Mouse (Mus musculus): Measurements from ENCODE around the gene Slc25a22. TPM values are rescaled to one million over a fixed set of nuclear protein-coding genes. Genes with fewer than 3 reads are reported as not detected.
"Not testable (repeated sequence)": the region's sequence is repeated elsewhere in the genome, so short reads cannot be mapped to it uniquely, and the experiment has no call there.

Slc25a22 gene
- total and polyA plus RNA-seq, 3 experiments = 55.8 to 85.8 (median 72.6) TPM

- peak overlapping the region; percentile 100 for H3K4me3 ChIP-seq
- no peaks in the 10 kb centered on the region for H3K27me3 ChIP-seq (ENCODE audit: control insufficient read depth, insufficient read depth, low read length)
- under 1% methylated on average over 23 of the region's 23 CpGs for WGBS
- H3K79me2 ChIP-seq (replicated peaks; ENCODE audit: control insufficient read depth, insufficient read depth, low read length) = no peaks in the 10 kb centered on the region
- intact Hi-C loops (cut with DNase I) = no loop called here
- DNase-seq = peak; percentile 86 to 89
- TF ChIP-seq EP300 (IDR thresholded peaks at IDR 0.05; ENCODE audit: insufficient read depth, low read depth, low read length) (peak; percentile 98), POLR2A (IDR thresholded peaks at IDR 0.05; ENCODE audit: insufficient read depth, low read depth, low read length) (peak; percentile 75), CTCF (IDR thresholded peaks at IDR 0.05) (no peak)
- H3K36me3 ChIP-seq (ENCODE audit: control insufficient read depth, insufficient read depth, low read length) = peaks cover 5% of the 10 kb centered on the region; the same call in 1 of the 2 replicates
- H3K9ac ChIP-seq (ENCODE audit: low read depth, low read length) = peak overlapping the region; percentile 97
- peak overlapping the region; percentile 100 for H3K27ac ChIP-seq
- H3K4me1 ChIP-seq (ENCODE audit: control insufficient read depth, insufficient read depth, low read length) = peaks cover 22% of the 10 kb centered on the region
Observed at GRCm38 (mm10) chr7:141455610-141456314, 18.1 kb upstream of the Slc25a22 start.

GRCm38 (mm10) chr7:141454967-141455551 lies 17.4 kb upstream of the Slc25a22 start, which contains the start of gene Pnpla2:
TSS of gene Pnpla2 (plus strand) at chr7:141455198.
- peak; percentile 95 for DNase-seq
- Histone ChIP-seq H3K4me3 (peak within 1 kb of the TSS; percentile 100), H3K36me3 (ENCODE audit: control insufficient read depth, insufficient read depth, low read length) (peaks cover 3% of the 10 kb centered on the region; the same call in 1 of the 2 replicates), H3K27me3 (ENCODE audit: control insufficient read depth, insufficient read depth, low read length) (no peaks in the 10 kb centered on the region), H3K79me2 (replicated peaks; ENCODE audit: control insufficient read depth, insufficient read depth, low read length) (no peaks in the 10 kb centered on the region), H3K4me1 (ENCODE audit: control insufficient read depth, insufficient read depth, low read length) (peaks cover 16% of the 10 kb centered on the region), H3K27ac (peak within 1 kb of the TSS; percentile 100), H3K9ac (ENCODE audit: low read depth, low read length) (peak within 1 kb of the TSS; percentile 97)
- WGBS = under 1% methylated on average over 45 of the region's 45 CpGs
- intact Hi-C loops (cut with DNase I) = no loop called here
- peak; percentile 32; the same call in 1 of the 2 replicates for TF ChIP-seq CTCF (IDR thresholded peaks at IDR 0.05)
- TF ChIP-seq EP300 (IDR thresholded peaks at IDR 0.05; ENCODE audit: insufficient read depth, low read depth, low read length) = peak; percentile 83; the same call in 1 of the 2 replicates
- peak; percentile 99 for TF ChIP-seq POLR2A (IDR thresholded peaks at IDR 0.05; ENCODE audit: insufficient read depth, low read depth, low read length)

- intact Hi-C loops (cut with DNase I) = no loop called here
- Histone ChIP-seq H3K4me1 (ENCODE audit: control insufficient read depth, insufficient read depth, low read length) (peaks cover 13% of the 10 kb centered on the region), H3K4me3 (no peak overlapping the region), H3K9ac (ENCODE audit: low read depth, low read length) (no peak overlapping the region), H3K27ac (no peak overlapping the region), H3K79me2 (replicated peaks; ENCODE audit: control insufficient read depth, insufficient read depth, low read length) (no peaks in the 10 kb centered on the region), H3K36me3 (ENCODE audit: control insufficient read depth, insufficient read depth, low read length) (peaks cover 5% of the 10 kb centered on the region), H3K27me3 (ENCODE audit: control insufficient read depth, insufficient read depth, low read length) (no peaks in the 10 kb centered on the region)
- DNase-seq = no peak
- 71% methylated on average over 2 of the region's 2 CpGs for WGBS
- TF ChIP-seq CTCF (IDR thresholded peaks at IDR 0.05) (no peak), POLR2A (IDR thresholded peaks at IDR 0.05; ENCODE audit: insufficient read depth, low read depth, low read length) (no peak), EP300 (IDR thresholded peaks at IDR 0.05; ENCODE audit: insufficient read depth, low read depth, low read length) (no peak)
Observed at GRCm38 (mm10) chr7:141453636-141454035, 15.9 kb upstream of the Slc25a22 start.

- intact Hi-C loops (cut with DNase I) = no loop called here
- no peak for TF ChIP-seq POLR2A (IDR thresholded peaks at IDR 0.05; ENCODE audit: insufficient read depth, low read depth, low read length)
- no peak for TF ChIP-seq EP300 (IDR thresholded peaks at IDR 0.05; ENCODE audit: insufficient read depth, low read depth, low read length)
- no peak for TF ChIP-seq CTCF (IDR thresholded peaks at IDR 0.05)
- Histone ChIP-seq H3K79me2 (replicated peaks; ENCODE audit: control insufficient read depth, insufficient read depth, low read length) (no peaks in the 10 kb centered on the region), H3K36me3 (ENCODE audit: control insufficient read depth, insufficient read depth, low read length) (peaks cover 9% of the 10 kb centered on the region), H3K4me1 (ENCODE audit: control insufficient read depth, insufficient read depth, low read length) (peaks cover 8% of the 10 kb centered on the region), H3K27ac (no peak overlapping the region), H3K4me3 (no peak overlapping the region), H3K9ac (ENCODE audit: low read depth, low read length) (no peak overlapping the region), H3K27me3 (ENCODE audit: control insufficient read depth, insufficient read depth, low read length) (no peaks in the 10 kb centered on the region)
- no peak for DNase-seq
Observed at GRCm38 (mm10) chr7:141451928-141452327, 14.2 kb upstream of the Slc25a22 start.

- peak; percentile 95 to 96 for DNase-seq
- TF ChIP-seq EP300 (IDR thresholded peaks at IDR 0.05; ENCODE audit: insufficient read depth, low read depth, low read length) (no peak), POLR2A (IDR thresholded peaks at IDR 0.05; ENCODE audit: insufficient read depth, low read depth, low read length) (peak; percentile 88)
- H3K79me2 ChIP-seq (replicated peaks; ENCODE audit: control insufficient read depth, insufficient read depth, low read length) = no peaks in the 10 kb centered on the region
- H3K36me3 ChIP-seq (ENCODE audit: control insufficient read depth, insufficient read depth, low read length) = peaks cover 9% of the 10 kb centered on the region
- intact Hi-C loops (cut with DNase I) = no loop called here
- peak within 1 kb of the TSS; percentile 99 for H3K27ac ChIP-seq
- under 1% methylated on average over 63 of the region's 63 CpGs for WGBS
- no peaks in the 10 kb centered on the region for H3K27me3 ChIP-seq (ENCODE audit: control insufficient read depth, insufficient read depth, low read length)
- H3K9ac ChIP-seq (ENCODE audit: low read depth, low read length) = peak within 1 kb of the TSS; percentile 98
- peaks cover 4% of the 10 kb centered on the region for H3K4me1 ChIP-seq (ENCODE audit: control insufficient read depth, insufficient read depth, low read length)
- H3K4me3 ChIP-seq = peak within 1 kb of the TSS; percentile 73
Observed at GRCm38 (mm10) chr7:141447110-141447991, 9.7 kb upstream of the Slc25a22 start, which contains the start of gene Rplp2. TSS of gene Rplp2 (plus strand) at chr7:141447370.

GRCm38 (mm10) chr7:141446374-141446773 lies 8.7 kb upstream of the Slc25a22 start:
- H3K36me3 ChIP-seq (ENCODE audit: control insufficient read depth, insufficient read depth, low read length); intact Hi-C loops (cut with DNase I); DNase-seq; H3K4me3 ChIP-seq; H3K9ac ChIP-seq (ENCODE audit: low read depth, low read length); H3K27me3 ChIP-seq (ENCODE audit: control insufficient read depth, insufficient read depth, low read length); H3K4me1 ChIP-seq (ENCODE audit: control insufficient read depth, insufficient read depth, low read length); H3K79me2 ChIP-seq (replicated peaks; ENCODE audit: control insufficient read depth, insufficient read depth, low read length): not testable (repeated sequence)
- WGBS = 72% methylated on average over 3 of the region's 3 CpGs
- peak overlapping the region; percentile 99; the same call in 1 of the 2 replicates for H3K27ac ChIP-seq
